15 mouse cellular contexts compared by ENCODE assay signal in the genomic region with DNA sequence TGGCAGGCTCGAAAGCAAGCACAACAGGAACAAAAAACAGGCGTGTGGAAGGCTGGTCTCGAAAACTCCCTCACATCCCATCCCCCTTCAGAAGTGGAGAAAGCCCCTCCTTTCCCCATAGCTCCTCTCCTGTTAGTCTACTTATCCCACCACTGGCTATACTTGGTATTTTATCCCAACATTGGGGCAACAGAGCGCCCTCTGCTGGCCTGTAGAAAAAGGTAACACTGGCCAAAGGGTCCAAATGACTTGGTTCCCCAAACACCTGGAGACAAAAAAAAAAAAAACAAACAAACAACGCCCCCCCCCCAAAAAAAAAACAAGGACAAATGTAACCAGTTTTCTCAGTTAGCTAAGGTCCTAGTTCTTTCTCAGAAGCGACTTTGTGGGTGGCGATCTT. TPM values are rescaled to one million over a fixed set of nuclear protein-coding genes. Genes with fewer than 3 reads are reported as not detected.
A peak's percentile ranks its signal among the peaks of the same experiment; 100 is the strongest.
DNase-seq lines count a peak whose midpoint lies in the region; ATAC-seq and TF ChIP-seq lines count a peak whose summit lies in the region.
"Had no signal": no experiment of that assay in that cellular context is flagged by ENCODE, and none has a peak within 500 bp of the region (broad histone marks: within the 10 kb centered on the region; RNA-seq: fewer than 3 reads in every experiment).

No protein-coding gene starts in this region.

- no peak overlapping the region for H3K27ac ChIP-seq in layer of hippocampus, adult 2 months
- no peak overlapping the region for H3K27ac ChIP-seq in bone marrow, adult 2 months (ENCODE audit: control insufficient read depth, insufficient read depth, low read depth, low read length, poor library complexity)
- H3K27ac ChIP-seq: forebrain, embryonic 15.5 days; heart, embryonic 13.5 days; intestine, embryonic 15.5 days; neural tube, embryonic 12.5 days had no signal

- no peaks in the 10 kb centered on the region for H3K4me1 ChIP-seq in bone marrow, adult 2 months (ENCODE audit: control insufficient read depth, insufficient read depth, low read length)
- H3K4me1 ChIP-seq: intestine, embryonic 15.5 days; neural tube, embryonic 12.5 days had no signal

- DNase-seq in adrenal gland, postnatal 14 days = peak; percentile 26
- DNase-seq in adrenal gland, adult 8-10 months = no peak
- DNase-seq in layer of hippocampus, adult 2 months (ENCODE audit: low spot score in 2 of 2) = no peak
- DNase-seq in layer of hippocampus, adult 9-11 months = no peak
- peak; percentile 25 for DNase-seq in 3T3-L1 (ENCODE audit: low read depth, low spot score)
- no peak for DNase-seq in spleen, postnatal 14 days (ENCODE audit: low spot score in 2 of 2)
- DNase-seq: lung, postnatal 10 days; right cerebral cortex, postnatal 4 days had no signal

- 60% methylated on average over 7 of the region's 7 CpGs for WGBS in bone marrow, adult 2 months

- no peak; the same call in 1 of the 2 replicates for ATAC-seq in granulocyte monocyte progenitor cell, adult 5-6 weeks (replicated peaks; ENCODE audit: poor library complexity, severe bottlenecking)
- ATAC-seq: forebrain, embryonic 15.5 days; intestine, embryonic 15.5 days had no signal

- H3K4me3 ChIP-seq in layer of hippocampus, adult 2 months = no peak overlapping the region
- H3K4me3 ChIP-seq in bone marrow, adult 2 months (replicated peaks; ENCODE audit: control insufficient read depth, low read depth, low read length) = no peak overlapping the region
- H3K4me3 ChIP-seq: forebrain, embryonic 15.5 days; heart, embryonic 13.5 days; intestine, embryonic 15.5 days; neural tube, embryonic 12.5 days had no signal

- TF ChIP-seq CTCF in layer of hippocampus, adult 2 months (conservative IDR thresholded peaks at IDR 0.05) = peak; percentile 61
- peak; percentile 29; the same call in 1 of the 2 replicates for TF ChIP-seq CTCF in bone marrow, adult 2 months (IDR thresholded peaks at IDR 0.05; ENCODE audit: control insufficient read depth, insufficient read depth, low read length)

- TF ChIP-seq POLR2A in bone marrow, adult 2 months (IDR thresholded peaks at IDR 0.05; ENCODE audit: borderline replicate concordance, control insufficient read depth, low read depth, low read length) = no peak

RNA-seq across cellular contexts. Expression of gene Tmem30b, which starts 13.9 kb away (rescaled TPM):
- total RNA-seq in adrenal gland, postnatal 14 days (2021) = 0.64 and 3.1 TPM in 2 replicates
- total RNA-seq in adrenal gland, adult 8-10 months (2022) = under 1 TPM in 1 of 4 experiments, not detected in 3; 0.09 TPM
- total RNA-seq in layer of hippocampus, adult 2 months (2021) = not detected
- polyA plus RNA-seq in bone marrow, adult 2 months (2011; ENCODE audit: insufficient read depth, insufficient read length, low replicate concordance, missing spikeins) = 0.54 and 0.85 TPM in 2 replicates
- total RNA-seq in granulocyte monocyte progenitor cell, adult 5-6 weeks (2014; fragmentation: Nextera tagmentation) = not detected in 2 replicates
- total RNA-seq in granulocyte monocyte progenitor cell, adult 5-6 weeks (2017) = not detected in 2 replicates
- polyA plus RNA-seq: C2C12 had no signal

RNA-seq across cellular contexts. Expression of gene Prkch, which starts 24.5 kb away (rescaled TPM):
- 19.9 and 27.2 TPM in 2 replicates for total RNA-seq in adrenal gland, postnatal 14 days (2021)
- 10 to 100 TPM; 11.8 to 20.1 (median 17.1) TPM for total RNA-seq in adrenal gland, adult 8-10 months (2022)
- 1 to 10 TPM; 3.2 to 3.7 TPM for total RNA-seq in layer of hippocampus, adult 2 months (2021)
- polyA plus RNA-seq in bone marrow, adult 2 months (2011; ENCODE audit: insufficient read depth, insufficient read length, low replicate concordance, missing spikeins) = 1.9 and 7.8 TPM in 2 replicates
- total RNA-seq in granulocyte monocyte progenitor cell, adult 5-6 weeks (2014; fragmentation: Nextera tagmentation) = 0.99 and 1.6 TPM in 2 replicates
- 2.6 and 5.3 TPM in 2 replicates for total RNA-seq in granulocyte monocyte progenitor cell, adult 5-6 weeks (2017)

Comparison
In these comparisons a context has a peak if more than half of its experiments do, and no peak if none do; other contexts are left out.
1. DNase-seq: peak in adrenal gland, postnatal 14 days (single experiment) and 3T3-L1 (single experiment); none in adrenal gland, adult 8-10 months (single experiment), layer of hippocampus, adult 2 months (0 of 2), layer of hippocampus, adult 9-11 months (single experiment) and spleen, postnatal 14 days (0 of 2).